Mouse (Mus musculus) kidney, adult 2 months (tissue): ENCODE measurements at regions not wholly inside any gene's neighbourhood (a gene's known extent, or its start where the extent isn't known, plus 50 kb on each side); places are given as distances from the start of the nearest gene placed in this dataset.

Experiments
- CTCF ChIP-seq: fragments of 200-500 bp; conservative IDR thresholded peaks from 2 replicates; pipeline ENCODE4 v1.5.1; 2011; ENCODE audit warnings: low read depth, mild to moderate bottlenecking, control low read depth, low read length, moderate library complexity, mixed read lengths; ENCODE audit not compliant: insufficient read depth, insufficient read length
- POLR2A ChIP-seq: fragments of 200-500 bp; IDR thresholded peaks from one replicate; pipeline ENCODE4 v1.6.1; 2011; ENCODE audit warnings: low read depth, low read length, control low read depth

- TF ChIP-seq POLR2A (no peak), CTCF (no peak)
Observed at GRCm38 (mm10) chr16:52972811-52973210, 518.9 kb upstream of the Alcam start.
